Mouse (Mus musculus) embryonic fibroblast, embryonic 13.5 days (primary cell): Measurements from ENCODE around the gene Agr2.

Source experiments
- CTCF ChIP-seq: IDR thresholded peaks from 2 replicates; pipeline ENCODE4 v1.5.1; 2011; ENCODE audit warnings: mild to moderate bottlenecking, control low read depth, low read length, moderate library complexity, borderline replicate concordance; ENCODE audit not compliant: insufficient read depth
- POLR2A ChIP-seq: IDR thresholded peaks from 2 replicates; pipeline ENCODE4 v1.6.1; 2011; ENCODE audit warnings: low read depth, mild to moderate bottlenecking, control low read depth, low read length, moderate library complexity

DNA sequence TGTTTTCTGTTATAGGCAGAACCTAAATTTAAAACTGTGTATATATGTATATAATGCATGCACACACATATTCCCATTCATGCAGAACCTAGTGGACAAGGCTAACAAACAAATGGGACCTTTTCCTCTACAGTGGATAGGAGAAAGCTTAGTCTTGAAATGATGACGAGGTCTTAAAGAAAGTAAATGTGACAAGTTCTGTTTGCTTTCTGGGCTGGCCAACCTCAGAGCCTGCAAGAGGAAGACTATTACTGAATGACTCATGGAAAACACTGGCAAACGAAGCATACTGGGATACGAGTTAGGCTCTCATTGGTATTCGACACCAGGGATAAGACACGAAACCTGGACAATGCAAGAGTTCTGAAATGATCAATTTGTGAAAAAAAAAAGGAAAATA lies 8.0 kb upstream of the Agr2 start:
- TF ChIP-seq CTCF: no peak
- no peak for TF ChIP-seq POLR2A
